Mouse (Mus musculus) left cerebral cortex, postnatal 10 days (tissue): ENCODE data around the gene Gemin4. TPM values are rescaled to one million over a fixed set of nuclear protein-coding genes. Genes with fewer than 3 reads are reported as not detected.
A peak's percentile ranks its signal among the peaks of the same experiment; 100 is the strongest.

Source experiments
- DNase-seq, 2 experiments: peaks; one replicate each; pipeline ENCODE4 v3.0.0; 2021 to 2022; ENCODE audit warnings: low spot score in 2 of 2, mixed read lengths in 1 of 2; ENCODE audit errors: extremely low spot score in 1 of 2
- intact Hi-C: fragments of 180-260 bp; cut with DNase I; formaldehyde crosslinking; loops from one replicate; pipeline ENCODE4 v1.15.1; 2025
- total RNA-seq, 2 experiments: library from RNA; stranded (reverse); gene quantifications; 2 replicates each; pipeline ENCODE4 v1.2.3; 2021

The Gemin4 gene
- total RNA-seq, 2 experiments from 2014 or later = 6.9 to 10.4 TPM

- DNase-seq = no peak
- intact Hi-C loops = no loop called here
Observed at GRCm38 (mm10) chr11:76170207-76170606, 47.3 kb downstream of the Gemin4 start.

- peak in 1 of 2 experiments; percentile 42 for DNase-seq
- intact Hi-C loops = loop anchor here (5.0 kb wide), 1 partner anchor 387 kb away; no protein-coding TSS in a partner anchor
Observed at GRCm38 (mm10) chr11:76168976-76169375, 48.5 kb downstream of the Gemin4 start.

DNA sequence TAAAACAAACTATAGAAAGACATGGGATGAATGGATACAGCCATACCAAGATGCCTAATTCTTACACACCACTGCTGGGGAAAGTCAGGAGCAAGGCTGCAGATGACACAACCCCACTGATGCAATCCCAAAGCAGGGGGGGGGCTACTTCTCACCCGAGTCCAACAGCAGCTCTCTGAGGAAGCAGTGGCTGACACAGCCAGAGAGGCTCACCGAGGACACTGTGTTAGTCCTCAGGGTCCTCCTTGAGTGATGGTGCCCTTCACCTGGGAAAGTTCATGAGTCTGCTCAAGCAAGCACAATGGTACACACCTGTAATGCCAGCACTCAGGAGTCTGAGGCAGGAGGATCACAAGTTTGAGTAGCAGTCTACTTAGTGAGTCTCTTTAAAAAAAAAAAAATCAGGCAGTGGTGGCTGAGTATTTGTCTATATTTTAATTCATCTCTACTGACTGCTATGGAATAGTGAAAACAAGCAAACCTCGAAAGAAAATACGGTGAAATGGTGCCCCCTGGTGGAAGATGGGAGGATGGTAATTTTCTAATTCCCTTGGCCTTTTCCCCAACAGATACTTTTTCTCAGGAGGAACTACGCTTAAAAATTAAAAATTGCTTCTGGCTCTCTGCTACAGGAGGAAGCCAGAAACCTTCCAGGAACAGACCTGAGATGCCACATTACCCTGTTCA is 50.2 kb downstream of the Gemin4 start:
- intact Hi-C loops = loop anchor here (5.0 kb wide), 1 partner anchor 385 kb away; no protein-coding TSS in a partner anchor
- DNase-seq = peak; percentile 59 to 76

DNA sequence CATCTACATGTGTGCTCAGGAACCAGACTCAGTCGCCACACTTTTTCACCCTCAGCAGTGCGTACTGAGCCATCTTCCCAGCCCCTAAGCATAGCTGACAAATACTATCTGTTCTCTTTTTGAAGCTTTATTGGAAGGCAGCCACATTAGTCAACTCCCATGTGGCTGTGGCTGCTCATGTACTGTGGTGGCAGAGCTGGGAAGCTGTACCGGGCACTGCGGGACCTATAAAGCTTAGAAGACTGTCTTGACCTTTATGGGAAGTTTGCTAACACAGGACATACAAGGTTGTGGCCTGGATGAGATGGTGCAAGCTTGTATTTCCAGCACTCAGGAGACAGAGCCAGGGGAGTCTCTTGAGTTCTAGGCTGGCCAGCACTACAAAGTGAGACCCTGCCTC is 50.8 kb downstream of the Gemin4 start:
- DNase-seq = no peak
- intact Hi-C loops = loop anchor here (5.0 kb wide), 1 partner anchor 384 kb away; no protein-coding TSS in a partner anchor

Other genes starting within 250 kb of the Gemin4 start
- gene 1700016K19Rik, start 217.8 kb downstream of the Gemin4 start, total RNA-seq = 1 to 10 TPM; 4.5 to 6.2 TPM
- gene Rflnb, start 189.9 kb downstream of the Gemin4 start, total RNA-seq = 10 to 100 TPM; 27.3 to 29.6 TPM
- gene Vps53, start 38.0 kb downstream of the Gemin4 start, total RNA-seq = 10 to 100 TPM; 74.5 to 82.5 TPM
- 10 to 100 TPM; 15.4 to 17.0 TPM for gene Fam57a, start 38.0 kb downstream of the Gemin4 start, total RNA-seq
- under 1 TPM; 0.64 to 0.67 TPM for gene Dbil5, start 56 bp downstream of the Gemin4 start, total RNA-seq
- gene Mrm3, start 26.1 kb upstream of the Gemin4 start, total RNA-seq = 10 to 100 TPM; 17.4 to 17.6 TPM
- gene Glod4, start 26.1 kb upstream of the Gemin4 start, total RNA-seq = 10 to 100 TPM; 47.9 to 53.8 TPM
- 10 to 100 TPM in 1 of 2 experiments, 1 to 10 TPM in 1; 8.5 to 13.2 TPM for gene Nxn, start 181.5 kb upstream of the Gemin4 start, total RNA-seq
- 10 to 100 TPM; 42.6 to 44.1 TPM for gene Timm22, start 189.3 kb upstream of the Gemin4 start, total RNA-seq